Mouse (Mus musculus): ENCODE data around the gene Gm5741. TPM values are rescaled to one million over a fixed set of nuclear protein-coding genes. Genes with fewer than 3 reads are reported as not detected.
"Not testable (repeated sequence)": the region's sequence is repeated elsewhere in the genome, so short reads cannot be mapped to it uniquely, and the experiment has no call there.

Gene Gm5741
- polyA plus RNA-seq, 2 experiments: 0.74 to 0.99 TPM

DNA sequence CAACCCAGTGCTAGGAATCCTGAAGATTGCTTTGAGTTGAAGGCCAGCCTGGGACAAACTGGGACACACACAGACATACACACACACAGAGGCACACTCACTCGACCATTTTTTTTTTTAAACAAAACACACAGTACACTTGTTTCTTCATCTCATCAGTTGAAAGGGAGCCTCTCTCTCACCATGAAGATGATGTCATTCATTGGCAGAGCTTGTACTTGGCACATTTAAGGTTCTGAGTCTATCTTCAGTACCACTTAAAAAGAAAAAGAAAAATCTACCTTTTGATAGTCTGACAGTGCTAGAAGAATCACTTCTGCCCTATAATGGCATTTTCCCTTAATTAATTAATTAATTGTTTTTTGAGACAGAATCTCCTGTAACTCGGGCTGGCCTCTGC lies 21.0 kb upstream of the Gm5741 start:
- Histone ChIP-seq H3K9me3 (ENCODE audit: control insufficient read depth, low read length) (no peaks in the 10 kb centered on the region), H3K36me3 (ENCODE audit: control insufficient read depth, insufficient read depth, low read length) (peaks cover 39% of the 10 kb centered on the region)
- no peak for ATAC-seq (ENCODE audit: low FRiP score, low read depth)

DNA sequence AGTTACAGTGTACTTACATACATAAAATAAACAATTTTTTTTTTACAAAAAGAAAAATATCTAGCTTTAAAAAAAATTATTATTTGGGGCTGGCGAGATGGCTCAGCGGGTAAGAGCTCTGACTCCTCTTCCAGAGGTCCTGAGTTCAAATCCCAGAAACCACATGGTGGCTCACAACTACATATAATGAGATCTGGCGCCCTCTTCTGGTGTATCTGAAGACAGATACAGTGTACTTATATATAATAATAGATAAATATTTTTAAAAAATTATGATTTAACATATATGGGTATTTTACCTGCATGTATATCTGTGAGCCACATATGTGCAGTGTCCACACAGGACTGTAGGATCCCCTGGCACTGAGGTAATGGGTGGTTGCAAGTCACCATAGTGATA lies 18.5 kb upstream of the Gm5741 start:
- Histone ChIP-seq H3K4me1 (ENCODE audit: control insufficient read depth, insufficient read depth, low read length) (peaks cover 12% of the 10 kb centered on the region; the same call in 1 of the 2 replicates), H3K9me3 (ENCODE audit: control insufficient read depth, low read length) (no peaks in the 10 kb centered on the region), H3K27me3 (ENCODE audit: control insufficient read depth, insufficient read depth, low read length) (no peaks in the 10 kb centered on the region), H3K9ac (ENCODE audit: low read depth, low read length, severe bottlenecking) (no peak overlapping the region), H3K4me3 (replicated peaks; ENCODE audit: low read length) (no peak overlapping the region), H3K36me3 (ENCODE audit: control insufficient read depth, insufficient read depth, low read length) (peaks cover 32% of the 10 kb centered on the region), H3K4me2 (replicated peaks; ENCODE audit: low read depth, low read length, severe bottlenecking) (no peak overlapping the region), H3K27ac (replicated peaks; ENCODE audit: low read depth, low read length) (no peak overlapping the region)
- no peak for TF ChIP-seq POLR2A (IDR thresholded peaks at IDR 0.05; ENCODE audit: borderline replicate concordance, extremely low read depth, insufficient read depth, insufficient read length)
- ATAC-seq (ENCODE audit: low FRiP score, low read depth): no peak
- DNase-seq (ENCODE audit: low spot score): no peak
- WGBS: 83% methylated on average over 3 of the region's 3 CpGs

More for the DNA sequence above, 21.0 kb upstream of the Gm5741 start:
- no peak for DNase-seq (ENCODE audit: low spot score)
- no peaks in the 10 kb centered on the region for H3K27me3 ChIP-seq (ENCODE audit: control insufficient read depth, insufficient read depth, low read length)
- no peak overlapping the region for H3K4me2 ChIP-seq (replicated peaks; ENCODE audit: low read depth, low read length, severe bottlenecking)
- no peak overlapping the region for H3K4me3 ChIP-seq (replicated peaks; ENCODE audit: low read length)
- no peak for TF ChIP-seq POLR2A (IDR thresholded peaks at IDR 0.05; ENCODE audit: borderline replicate concordance, extremely low read depth, insufficient read depth, insufficient read length)
- WGBS: 81% methylated on average over 2 of the region's 2 CpGs
- no peak overlapping the region for H3K9ac ChIP-seq (ENCODE audit: low read depth, low read length, severe bottlenecking)
- no peak overlapping the region for H3K27ac ChIP-seq (replicated peaks; ENCODE audit: low read depth, low read length)
- H3K4me1 ChIP-seq (ENCODE audit: control insufficient read depth, insufficient read depth, low read length): peaks cover 6% of the 10 kb centered on the region; the same call in 1 of the 2 replicates

DNA sequence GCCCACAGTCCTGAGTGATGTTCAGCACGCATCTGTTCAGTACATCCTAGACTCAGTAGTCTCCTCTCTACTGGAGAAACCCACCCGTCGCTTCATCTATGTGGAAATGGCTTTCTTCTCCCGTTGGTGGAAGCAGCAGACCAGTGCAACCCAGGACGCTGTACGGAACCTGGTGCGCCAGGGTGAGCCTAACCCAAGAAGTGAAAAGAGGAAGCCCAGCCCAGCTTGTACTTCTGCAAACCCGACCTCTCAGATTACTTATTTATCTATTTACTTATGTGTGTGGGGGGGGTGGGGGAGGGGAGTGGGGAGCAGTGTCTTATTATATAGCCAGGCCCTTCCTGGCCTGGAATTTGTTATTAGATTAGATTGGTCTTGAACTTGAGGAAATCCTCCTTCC lies 16.9 kb upstream of the Gm5741 start:
- H3K4me3 ChIP-seq (replicated peaks; ENCODE audit: low read length): no peak overlapping the region
- DNase-seq (ENCODE audit: low spot score) (no peak), ATAC-seq (ENCODE audit: low FRiP score, low read depth) (no peak)
- no peak overlapping the region for H3K9ac ChIP-seq (ENCODE audit: low read depth, low read length, severe bottlenecking)
- H3K27me3 ChIP-seq (ENCODE audit: control insufficient read depth, insufficient read depth, low read length): no peaks in the 10 kb centered on the region
- no peaks in the 10 kb centered on the region for H3K9me3 ChIP-seq (ENCODE audit: control insufficient read depth, low read length)
- WGBS: 93% methylated on average over 8 of the region's 8 CpGs
- TF ChIP-seq POLR2A (IDR thresholded peaks at IDR 0.05; ENCODE audit: borderline replicate concordance, extremely low read depth, insufficient read depth, insufficient read length): no peak
- H3K36me3 ChIP-seq (ENCODE audit: control insufficient read depth, insufficient read depth, low read length): peaks cover 32% of the 10 kb centered on the region
- H3K4me1 ChIP-seq (ENCODE audit: control insufficient read depth, insufficient read depth, low read length): peaks cover 15% of the 10 kb centered on the region
- H3K27ac ChIP-seq (replicated peaks; ENCODE audit: low read depth, low read length): no peak overlapping the region
- no peak overlapping the region for H3K4me2 ChIP-seq (replicated peaks; ENCODE audit: low read depth, low read length, severe bottlenecking)

DNA sequence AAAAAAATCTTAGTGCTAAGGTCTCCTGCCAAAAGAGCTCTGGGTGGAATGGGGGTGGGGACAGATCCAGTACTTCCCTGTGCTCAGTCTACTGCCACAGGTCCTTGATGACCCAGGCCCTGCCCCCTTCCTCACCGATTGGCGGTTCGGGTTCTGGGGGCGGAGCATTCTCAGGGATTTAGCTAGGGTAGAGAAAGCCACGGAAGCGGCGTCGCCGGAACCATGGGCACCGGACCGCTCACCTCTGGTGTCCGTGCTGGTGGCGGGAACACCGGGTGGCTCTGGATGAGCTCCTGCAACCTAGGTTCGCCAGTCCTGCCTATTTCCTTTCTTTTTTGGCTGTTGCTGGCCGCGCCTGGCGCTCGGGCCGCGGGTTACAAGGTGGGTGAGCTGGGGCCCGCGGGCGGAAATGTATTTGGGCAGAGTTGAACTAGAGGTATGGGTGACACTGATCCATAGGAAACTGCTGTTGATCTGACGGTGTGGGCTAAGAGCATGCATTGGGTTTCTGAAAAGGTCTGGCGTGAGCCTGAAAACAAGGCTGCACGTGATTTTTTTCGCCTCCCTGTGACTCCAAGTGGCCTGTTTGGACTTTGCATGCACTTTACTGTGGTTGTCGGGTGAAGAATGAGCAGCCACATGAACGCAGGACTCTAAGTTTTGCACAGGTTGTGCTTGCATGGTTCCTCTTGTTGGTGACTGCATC lies 15.5 kb upstream of the Gm5741 start, which contains the start of gene Man2b1:
Gene Man2b1 (plus strand): TSS at position 163 of the 706 bp plus-strand sequence.
- H3K27ac ChIP-seq (replicated peaks; ENCODE audit: low read depth, low read length): no peak within 1 kb of the TSS
- peak within 1 kb of the TSS; percentile 70 for H3K4me2 ChIP-seq (replicated peaks; ENCODE audit: low read depth, low read length, severe bottlenecking)
- H3K27me3 ChIP-seq (ENCODE audit: control insufficient read depth, insufficient read depth, low read length): no peaks in the 10 kb centered on the region
- no peak for TF ChIP-seq POLR2A (IDR thresholded peaks at IDR 0.05; ENCODE audit: borderline replicate concordance, extremely low read depth, insufficient read depth, insufficient read length)
- no peaks in the 10 kb centered on the region for H3K9me3 ChIP-seq (ENCODE audit: control insufficient read depth, low read length)
- WGBS: under 1% methylated on average over 30 of the region's 30 CpGs
- DNase-seq (ENCODE audit: low spot score) (peak; percentile 86), ATAC-seq (ENCODE audit: low FRiP score, low read depth) (peak; percentile 78)
- peaks cover 30% of the 10 kb centered on the region for H3K36me3 ChIP-seq (ENCODE audit: control insufficient read depth, insufficient read depth, low read length)
- H3K9ac ChIP-seq (ENCODE audit: low read depth, low read length, severe bottlenecking): peak within 1 kb of the TSS; percentile 61
- peaks cover 16% of the 10 kb centered on the region for H3K4me1 ChIP-seq (ENCODE audit: control insufficient read depth, insufficient read depth, low read length)
- H3K4me3 ChIP-seq (replicated peaks; ENCODE audit: low read length): peak within 1 kb of the TSS; percentile 58

DNA sequence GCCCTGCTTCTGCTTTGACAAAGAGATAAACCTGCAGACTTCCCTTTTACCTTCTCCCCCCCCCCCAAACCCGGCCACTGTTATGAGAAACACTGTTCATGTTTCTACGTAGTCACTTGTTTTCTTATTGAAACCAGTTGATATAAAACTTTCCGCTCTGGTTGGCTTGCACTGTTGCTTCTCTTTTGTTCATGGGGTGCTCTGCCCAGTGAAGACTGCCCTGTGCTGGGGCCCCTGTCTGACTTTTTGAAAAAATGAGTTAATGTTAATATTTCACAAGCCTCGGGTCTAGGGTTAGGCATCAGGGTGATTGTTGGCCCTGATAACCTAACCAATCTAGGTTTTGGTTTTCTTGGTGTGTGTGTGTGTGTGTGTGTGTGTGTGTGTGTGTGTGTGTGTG lies 14.4 kb upstream of the Gm5741 start:
- H3K9ac ChIP-seq (ENCODE audit: low read depth, low read length, severe bottlenecking); ATAC-seq (ENCODE audit: low FRiP score, low read depth); H3K27me3 ChIP-seq (ENCODE audit: control insufficient read depth, insufficient read depth, low read length); H3K27ac ChIP-seq (replicated peaks; ENCODE audit: low read depth, low read length); H3K4me2 ChIP-seq (replicated peaks; ENCODE audit: low read depth, low read length, severe bottlenecking); DNase-seq (ENCODE audit: low spot score); H3K9me3 ChIP-seq (ENCODE audit: control insufficient read depth, low read length); H3K4me3 ChIP-seq (replicated peaks; ENCODE audit: low read length): not testable (repeated sequence)
- 87% methylated on average over 4 of the region's 4 CpGs for WGBS
- Histone ChIP-seq H3K4me1 (ENCODE audit: control insufficient read depth, insufficient read depth, low read length) (peaks cover 16% of the 10 kb centered on the region), H3K36me3 (ENCODE audit: control insufficient read depth, insufficient read depth, low read length) (peaks cover 27% of the 10 kb centered on the region)

Measured in limb, embryonic 14.5 days (tissue).